Mouse (Mus musculus) midbrain, postnatal 0 days (tissue): ENCODE results near the gene Hsd3b7. TPM values are rescaled to one million over a fixed set of nuclear protein-coding genes. Genes with fewer than 3 reads are reported as not detected.

ENCODE experiments used
- ATAC-seq: fragments of 200-750 bp; cut with Nextera tagmentation; 2 replicates; pipeline ENCODE4 v1.8.0; 2017; ENCODE audit warnings: moderate number of reproducible peaks, mild to moderate bottlenecking, moderate TSS enrichment, moderate library complexity; ENCODE audit not compliant: low FRiP score
- DNase-seq: peaks from one replicate; pipeline ENCODE4 v3.0.0-alpha.2; 2015; ENCODE audit warnings: low spot score
- H3K27ac ChIP-seq: fragments of 300-500 bp; sonication (generic); 2 replicates; pipeline ENCODE4 v1.5.1; 2014; ENCODE audit warnings: low read depth, mild to moderate bottlenecking, low read length, mixed read lengths
- H3K27me3 ChIP-seq: fragments of 300-500 bp; sonication (generic); 2 replicates; pipeline ENCODE4 v1.6.1; 2014; ENCODE audit warnings: low read length, control low read depth, mixed read lengths; ENCODE audit not compliant: insufficient read depth
- H3K36me3 ChIP-seq: fragments of 300-500 bp; sonication (generic); 2 replicates; pipeline ENCODE4 v1.6.1; 2014; ENCODE audit warnings: low read length, control low read depth, mixed read lengths; ENCODE audit not compliant: insufficient read depth
- H3K4me1 ChIP-seq: fragments of 300-500 bp; sonication (generic); 2 replicates; pipeline ENCODE4 v1.6.1; 2014; ENCODE audit warnings: mild to moderate bottlenecking, control low read depth, antibody characterized with exemption, low read length, mixed read lengths; ENCODE audit not compliant: insufficient read depth
- H3K4me2 ChIP-seq: fragments of 300-500 bp; sonication (generic); 2 replicates; pipeline ENCODE4 v1.6.1; 2014; ENCODE audit warnings: low read depth, mild to moderate bottlenecking, low read length, mixed read lengths; ENCODE audit not compliant: poor library complexity, severe bottlenecking
- H3K4me3 ChIP-seq: fragments of 300-500 bp; sonication (generic); 2 replicates; pipeline ENCODE4 v1.5.1; 2014; ENCODE audit warnings: low read depth, mild to moderate bottlenecking, low read length, moderate library complexity
- H3K9ac ChIP-seq: fragments of 300-500 bp; sonication (generic); replicated peaks from 2 replicates; pipeline ENCODE4 v1.6.1; 2014; ENCODE audit warnings: mild to moderate bottlenecking, low read length, moderate library complexity, mixed read lengths; ENCODE audit not compliant: poor library complexity, severe bottlenecking
- H3K9me3 ChIP-seq: fragments of 300-500 bp; sonication (generic); 2 replicates; pipeline ENCODE4 v1.6.1; 2016; ENCODE audit warnings: low read length, control low read depth
- CTCF ChIP-seq: IDR thresholded peaks from 2 replicates; pipeline ENCODE4 v1.5.1; 2016; ENCODE audit warnings: antibody characterized with exemption, mild to moderate bottlenecking
- WGBS: fragments of 180-500 bp; shearing (Covaris S2); extraction: QIAGEN DNeasy Blood & Tissue Kit; methylation state at CpG from one replicate; pipeline ENCODE4 v1.1.7; 2014; 5-methylcytosine and 5-hydroxymethylcytosine counted together
- polyA plus RNA-seq: library from polyadenylated mRNA; unstranded; fragments of >200 nt; fragmentation: Nextera tagmentation; extraction: Ambion mirVana; gene quantifications from 2 replicates; pipeline ENCODE4 v1.2.1, GENCODE M21; 2015
- total RNA-seq: library from RNA; depleted of rRNA; stranded (reverse); fragments of >200 nt; gene quantifications from 2 replicates; pipeline ENCODE4 v1.2.3, GENCODE M21; 2014

The Hsd3b7 gene
- total and polyA plus RNA-seq, 2 experiments from 2014 or later = 8.6 to 12.8 TPM

- peak; percentile 45 for ATAC-seq
- WGBS = 4% methylated on average over 34 of the region's 66 CpGs
- no peak for TF ChIP-seq CTCF
Observed at GRCm38 (mm10) chr7:127777474-127778266, 22.7 kb upstream of the Hsd3b7 start.

GRCm38 (mm10) chr7:127778350-127778749, 22.1 kb upstream of the Hsd3b7 start:
- Histone ChIP-seq H3K4me3 (peak overlapping the region; percentile 78), H3K4me2 (peak overlapping the region; percentile 89), H3K9ac (peak overlapping the region; percentile 90), H3K9me3 (no peaks in the 10 kb centered on the region), H3K4me1 (no peaks in the 10 kb centered on the region), H3K27me3 (no peaks in the 10 kb centered on the region), H3K27ac (peak overlapping the region; percentile 99; the same call in 1 of the 2 replicates), H3K36me3 (peaks cover 24% of the 10 kb centered on the region)
- 75% methylated on average over 4 of the region's 4 CpGs for WGBS
- ATAC-seq (no peak), DNase-seq (no peak)
- no peak for TF ChIP-seq CTCF

More at GRCm38 (mm10) chr7:127777474-127778266, 22.7 kb upstream of the Hsd3b7 start:
- Histone ChIP-seq H3K4me3 (peak overlapping the region; percentile 78), H3K9ac (peak overlapping the region; percentile 90), H3K27ac (peak overlapping the region; percentile 99), H3K27me3 (no peaks in the 10 kb centered on the region), H3K36me3 (peaks cover 23% of the 10 kb centered on the region), H3K4me2 (peak overlapping the region; percentile 89), H3K4me1 (no peaks in the 10 kb centered on the region), H3K9me3 (no peaks in the 10 kb centered on the region)
- DNase-seq = peak; percentile 62

- H3K27ac ChIP-seq = no peak within 1 kb of the TSS
- H3K4me2 ChIP-seq = no peak within 1 kb of the TSS
- H3K4me1 ChIP-seq = no peaks in the 10 kb centered on the region
- no peak within 1 kb of the TSS for H3K9ac ChIP-seq
- H3K4me3 ChIP-seq = no peak within 1 kb of the TSS
- 94% methylated on average over 7 of the region's 7 CpGs for WGBS
- no peak for ATAC-seq
- no peaks in the 10 kb centered on the region for H3K27me3 ChIP-seq
- DNase-seq = no peak
- no peaks in the 10 kb centered on the region for H3K9me3 ChIP-seq
- TF ChIP-seq CTCF = no peak
- peaks cover 83% of the 10 kb centered on the region for H3K36me3 ChIP-seq
Observed at GRCm38 (mm10) chr7:127785308-127785707, 15.1 kb upstream of the Hsd3b7 start, which contains the start of gene Gm49388. Gm49388 (plus strand) TSS chr7:127785608.

GRCm38 (mm10) chr7:127797076-127797845, 3.1 kb upstream of the Hsd3b7 start:
- TF ChIP-seq CTCF = no peak
- no peak for DNase-seq
- Histone ChIP-seq H3K36me3 (peaks cover 69% of the 10 kb centered on the region), H3K9ac (no peak overlapping the region), H3K9me3 (no peaks in the 10 kb centered on the region), H3K4me3 (no peak overlapping the region), H3K4me1 (no peaks in the 10 kb centered on the region), H3K4me2 (no peak overlapping the region), H3K27me3 (no peaks in the 10 kb centered on the region), H3K27ac (no peak overlapping the region)
- 96% methylated on average over 23 of the region's 23 CpGs for WGBS
- no peak for ATAC-seq

DNA sequence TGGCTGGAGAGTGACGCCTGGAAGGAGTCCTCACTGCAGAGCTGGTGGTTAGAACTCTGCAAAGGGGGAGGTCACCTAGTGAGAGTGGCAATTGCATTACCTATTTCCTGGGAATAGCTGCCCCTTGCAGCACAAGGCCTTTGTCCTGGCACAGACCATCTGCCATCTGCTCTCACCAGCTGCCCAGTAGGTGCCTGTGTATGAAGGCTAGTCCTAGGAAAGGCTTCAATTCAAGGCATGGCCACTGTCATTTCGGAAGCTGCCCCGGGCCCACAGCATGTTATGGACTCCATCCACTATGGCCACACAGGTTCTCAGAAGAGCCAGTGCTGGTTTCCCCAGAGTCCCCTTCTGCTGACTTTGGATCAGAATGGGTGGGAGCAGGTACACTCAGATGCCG, 1.8 kb upstream of the Hsd3b7 start:
- ATAC-seq (no peak), DNase-seq (peak; percentile 27)
- Histone ChIP-seq H3K4me3 (no peak overlapping the region), H3K36me3 (peaks cover 68% of the 10 kb centered on the region), H3K4me2 (no peak overlapping the region), H3K9ac (no peak overlapping the region), H3K27ac (no peak overlapping the region), H3K9me3 (no peaks in the 10 kb centered on the region), H3K27me3 (no peaks in the 10 kb centered on the region), H3K4me1 (no peaks in the 10 kb centered on the region)
- TF ChIP-seq CTCF = no peak
- 89% methylated on average over 4 of the region's 4 CpGs for WGBS

GRCm38 (mm10) chr7:127799211-127799610, 1.2 kb upstream of the Hsd3b7 start:
- no peak overlapping the region for H3K4me2 ChIP-seq
- no peak overlapping the region for H3K27ac ChIP-seq
- H3K4me1 ChIP-seq = no peaks in the 10 kb centered on the region
- H3K36me3 ChIP-seq = peaks cover 70% of the 10 kb centered on the region
- H3K27me3 ChIP-seq = no peaks in the 10 kb centered on the region
- no peak for ATAC-seq
- DNase-seq = no peak
- no peak for TF ChIP-seq CTCF
- no peaks in the 10 kb centered on the region for H3K9me3 ChIP-seq
- 90% methylated on average over 13 of the region's 13 CpGs for WGBS
- H3K9ac ChIP-seq = no peak overlapping the region
- H3K4me3 ChIP-seq = no peak overlapping the region
